Mouse (Mus musculus) MEL (cell line): ENCODE measurements around the gene Urgcp. TPM values are rescaled to one million over a fixed set of nuclear protein-coding genes. Genes with fewer than 3 reads are reported as not detected.

Experiments
- DNase-seq: peaks from one replicate; pipeline ENCODE4 v3.0.0; 2011; ENCODE audit warnings: low read depth, low spot score
- H3K27ac ChIP-seq: 2 replicates; pipeline ENCODE4 v1.5.1; 2012; ENCODE audit warnings: low read depth, mild to moderate bottlenecking, control low read depth, low read length, moderate library complexity; ENCODE audit not compliant: control insufficient read depth
- H3K27me3 ChIP-seq, 2 experiments: fragments of 150-350 bp in 1 of 2; sonication (generic) in 1 of 2; 2 replicates each; pipeline ENCODE4 v1.6.1; 2012; ENCODE audit warnings: low read length in 2 of 2, mild to moderate bottlenecking in 2 of 2, improper control_type of control experiment in 1 of 2, moderate library complexity in 1 of 2; ENCODE audit not compliant: insufficient read depth in 2 of 2, control insufficient read depth in 1 of 2
- H3K36me3 ChIP-seq, 2 experiments: 2 replicates each; pipeline ENCODE4 v1.6.1; 2012 to 2014; ENCODE audit warnings: low read length in 2 of 2, improper control_type of control experiment in 1 of 2, inconsistent platforms in 1 of 2, mild to moderate bottlenecking in 1 of 2; ENCODE audit not compliant: insufficient read depth in 2 of 2, control insufficient read depth in 1 of 2
- H3K4me1 ChIP-seq, 2 experiments: fragments of 150-350 bp in 1 of 2; sonication (generic) in 1 of 2; 2 replicates each; pipeline ENCODE4 v1.6.1; 2012; ENCODE audit warnings: low read length in 2 of 2, improper control_type of control experiment in 1 of 2, mild to moderate bottlenecking in 1 of 2; ENCODE audit not compliant: insufficient read depth in 2 of 2, control insufficient read depth in 1 of 2
- H3K4me3 ChIP-seq, 2 experiments: fragments of 150-350 bp in 1 of 2; sonication (generic) in 1 of 2; 2 replicates each; pipeline ENCODE4 v1.5.1; 2012; ENCODE audit warnings: low read depth in 2 of 2, low read length in 2 of 2, mild to moderate bottlenecking in 2 of 2, moderate library complexity in 2 of 2, control low read depth in 1 of 2, improper control_type of control experiment in 1 of 2; ENCODE audit not compliant: control insufficient read depth in 1 of 2, insufficient read depth in 1 of 2
- H3K79me2 ChIP-seq: 2 replicates; pipeline ENCODE4 v1.6.1; 2012; ENCODE audit warnings: mild to moderate bottlenecking, low read length, moderate library complexity; ENCODE audit not compliant: control insufficient read depth, poor library complexity, insufficient read depth
- H3K9ac ChIP-seq: 2 replicates; pipeline ENCODE4 v1.6.1; 2012; ENCODE audit warnings: low read depth, mild to moderate bottlenecking, control low read depth, low read length, moderate library complexity; ENCODE audit not compliant: control insufficient read depth, poor library complexity, severe bottlenecking
- H3K9me3 ChIP-seq: fragments of 150-350 bp; sonication (generic); replicated peaks from 2 replicates; pipeline ENCODE4 v1.6.1; 2012; ENCODE audit warnings: mild to moderate bottlenecking, low read length, improper control_type of control experiment, moderate library complexity; ENCODE audit not compliant: insufficient read depth
- CHD1 ChIP-seq: IDR thresholded peaks from 2 replicates; pipeline ENCODE4 v1.6.1; 2012; ENCODE audit warnings: low read depth, mild to moderate bottlenecking, inconsistent platforms, low read length, improper control_type of control experiment
- CHD2 ChIP-seq: IDR thresholded peaks from 2 replicates; pipeline ENCODE4 v1.6.1; 2011; ENCODE audit warnings: low read length, improper control_type of control experiment
- CTCF ChIP-seq, 3 experiments: IDR thresholded peaks in 2 of 3; conservative IDR thresholded peaks in 1 of 3; 2 replicates each; pipeline ENCODE4 v1.5.1; 2011 to 2012; ENCODE audit warnings: low read length in 3 of 3, low read depth in 2 of 3, mild to moderate bottlenecking in 2 of 3, improper control_type of control experiment in 1 of 3, inconsistent platforms in 1 of 3, mixed read lengths in 1 of 3, moderate library complexity in 1 of 3; ENCODE audit not compliant: control insufficient read depth in 1 of 3, insufficient read depth in 1 of 3, poor library complexity in 1 of 3, severe bottlenecking in 1 of 3
- E2F4 ChIP-seq: IDR thresholded peaks from 2 replicates; pipeline ENCODE4 v1.6.1; 2011; ENCODE audit warnings: low read depth, low read length, improper control_type of control experiment, borderline replicate concordance
- ELF1 ChIP-seq: IDR thresholded peaks from 2 replicates; pipeline ENCODE4 v1.6.1; 2014; ENCODE audit warnings: low read depth, mild to moderate bottlenecking, inconsistent platforms, low read length, improper control_type of control experiment, moderate library complexity
- GATA1 ChIP-seq: IDR thresholded peaks from 2 replicates; pipeline ENCODE4 v1.6.1; 2011; ENCODE audit warnings: low read depth, low read length, improper control_type of control experiment
- HCFC1 ChIP-seq: IDR thresholded peaks from 2 replicates; pipeline ENCODE4 v1.6.1; 2012; ENCODE audit warnings: low read depth, mild to moderate bottlenecking, inconsistent platforms, low read length, improper control_type of control experiment, moderate library complexity
- MAFK ChIP-seq: IDR thresholded peaks from 2 replicates; pipeline ENCODE4 v1.6.1; 2011; ENCODE audit warnings: low read depth, mild to moderate bottlenecking, low read length, improper control_type of control experiment, borderline replicate concordance
- MAZ ChIP-seq: IDR thresholded peaks from 2 replicates; pipeline ENCODE4 v1.6.1; 2012; ENCODE audit warnings: low read depth, mild to moderate bottlenecking, inconsistent platforms, low read length, improper control_type of control experiment
- MYB ChIP-seq: IDR thresholded peaks from 2 replicates; pipeline ENCODE4 v1.6.1; 2011; ENCODE audit warnings: mild to moderate bottlenecking, low read depth, low read length, improper control_type of control experiment
- MYC ChIP-seq: IDR thresholded peaks from 2 replicates; pipeline ENCODE4 v1.6.1; 2011; ENCODE audit warnings: low read depth, mild to moderate bottlenecking, low read length, improper control_type of control experiment, moderate library complexity
- NELFE ChIP-seq: IDR thresholded peaks from 2 replicates; pipeline ENCODE4 v1.6.1; 2011; ENCODE audit warnings: low read depth, low read length, improper control_type of control experiment
- POLR2AphosphoS2 ChIP-seq: IDR thresholded peaks from 2 replicates; pipeline ENCODE4 v1.6.1; 2011; ENCODE audit warnings: low read length, improper control_type of control experiment
- POLR2AphosphoS5 ChIP-seq: IDR thresholded peaks from 2 replicates; pipeline ENCODE4 v1.6.1; 2012; ENCODE audit warnings: low read depth, borderline replicate concordance, mild to moderate bottlenecking, inconsistent platforms, low read length, moderate library complexity, mixed read lengths
- TAL1 ChIP-seq: IDR thresholded peaks from 2 replicates; pipeline ENCODE4 v1.6.1; 2012; ENCODE audit warnings: mild to moderate bottlenecking, inconsistent platforms, low read length, moderate library complexity, mixed read lengths
- TCF12 ChIP-seq: IDR thresholded peaks from 2 replicates; pipeline ENCODE4 v1.6.1; 2014; ENCODE audit warnings: low read depth, mild to moderate bottlenecking, inconsistent platforms, low read length, improper control_type of control experiment, moderate library complexity
- UBTF ChIP-seq: IDR thresholded peaks from 2 replicates; pipeline ENCODE4 v1.6.1; 2012; ENCODE audit warnings: low read depth, mild to moderate bottlenecking, inconsistent platforms, low read length, improper control_type of control experiment, moderate library complexity, borderline replicate concordance; ENCODE audit not compliant: insufficient read depth
- USF1 ChIP-seq: IDR thresholded peaks from 2 replicates; pipeline ENCODE4 v1.6.1; 2014; ENCODE audit warnings: low read depth, mild to moderate bottlenecking, inconsistent platforms, low read length, improper control_type of control experiment, moderate library complexity
- USF2 ChIP-seq, 2 experiments: IDR thresholded peaks; 2 replicates each; pipeline ENCODE4 v1.6.1; 2011 to 2012; ENCODE audit warnings: improper control_type of control experiment in 2 of 2, low read length in 2 of 2, borderline replicate concordance in 1 of 2, inconsistent platforms in 1 of 2, low read depth in 1 of 2, mild to moderate bottlenecking in 1 of 2; ENCODE audit not compliant: insufficient read depth in 1 of 2
- ZC3H11A ChIP-seq: IDR thresholded peaks from 2 replicates; pipeline ENCODE4 v1.6.1; 2012; ENCODE audit warnings: low read depth, mild to moderate bottlenecking, inconsistent platforms, low read length, improper control_type of control experiment
- ZKSCAN1 ChIP-seq: IDR thresholded peaks from 2 replicates; pipeline ENCODE4 v1.6.1; 2012; ENCODE audit warnings: low read depth, mild to moderate bottlenecking, inconsistent platforms, low read length, improper control_type of control experiment, moderate library complexity
- ZMIZ1 ChIP-seq: IDR thresholded peaks from 2 replicates; pipeline ENCODE4 v1.6.1; 2012; ENCODE audit warnings: low read depth, mild to moderate bottlenecking, inconsistent platforms, low read length, improper control_type of control experiment, moderate library complexity
- ZNF384 ChIP-seq: IDR thresholded peaks from 2 replicates; pipeline ENCODE4 v1.6.1; 2012; ENCODE audit warnings: low read depth, mild to moderate bottlenecking, inconsistent platforms, low read length, improper control_type of control experiment
- polyA plus RNA-seq, 2 experiments: library from polyadenylated mRNA; stranded (reverse) in 1 of 2; unstranded in 1 of 2; fragments of >175 nt in 1 of 2; fragments of >200 nt in 1 of 2; gene quantifications; 2 replicates each; pipeline versions ENCODE4 v1.2.1 to v1.2.4; 2012; ENCODE audit warnings: low replicate concordance in 2 of 2, low read depth in 1 of 2; ENCODE audit not compliant: insufficient read length in 2 of 2, insufficient read depth in 1 of 2, missing spikeins in 1 of 2
- total RNA-seq: library from RNA; depleted of rRNA; stranded (reverse); fragments of 300-350 nt; gene quantifications from 2 replicates; pipeline ENCODE4 v1.2.3, GENCODE M21; 2012

The Urgcp gene
- total and polyA plus RNA-seq, 3 experiments: 19.5 to 34.9 (median 29.2) TPM

- TF ChIP-seq GATA1: peak; percentile 97
- TF ChIP-seq NELFE: no peak
- TF ChIP-seq MAZ: peak; percentile 51; the same call in 1 of the 2 replicates
- TF ChIP-seq ZMIZ1: no peak
- TF ChIP-seq TCF12: peak; percentile 94
- 0 out of 2 replicates have a peak, but pooled peaks have one; percentile 26 for TF ChIP-seq ZNF384
- no peak for TF ChIP-seq CTCF (IDR thresholded peaks at IDR 0.05 in 2 of 3, conservative IDR thresholded peaks at IDR 0.05 in 1 of 3; ENCODE audit: control insufficient read depth in 1 of 3, insufficient read depth in 1 of 3, low read depth in 2 of 3, low read length in 3 of 3, poor library complexity in 1 of 3, severe bottlenecking in 1 of 3)
- TF ChIP-seq HCFC1: 0 out of 2 replicates have a peak, but pooled peaks have one; percentile 20
- TF ChIP-seq TAL1: peak; percentile 82
- no peak for TF ChIP-seq CHD1
- TF ChIP-seq CHD2: peak; percentile 28; the same call in 1 of the 2 replicates
- TF ChIP-seq ELF1: peak; percentile 46; the same call in 1 of the 2 replicates
- no peak for TF ChIP-seq USF2 (IDR thresholded peaks at IDR 0.05; ENCODE audit: borderline replicate concordance in 1 of 2, insufficient read depth in 1 of 2, low read depth in 1 of 2, low read length in 2 of 2)
- no peak for TF ChIP-seq ZKSCAN1
- TF ChIP-seq MYC: peak; percentile 69; the same call in 1 of the 2 replicates
- TF ChIP-seq UBTF: no peak
- no peak for TF ChIP-seq ZC3H11A
- TF ChIP-seq POLR2AphosphoS2: no peak
- no peak for TF ChIP-seq MYB
- 0 out of 2 replicates have a peak, but pooled peaks have one; percentile 54 for TF ChIP-seq E2F4
- TF ChIP-seq MAFK: 0 out of 2 replicates have a peak, but pooled peaks have one; percentile 41
Observed at GRCm38 (mm10) chr11:5805711-5806110, 43.5 kb upstream of the Urgcp start (continued).

GRCm38 (mm10) chr11:5804174-5804573 is 42.0 kb upstream of the Urgcp start:
- H3K4me1 ChIP-seq: peaks cover 20 to 35% of the 10 kb centered on the region in 2 experiments
- peaks cover 0 to 22% of the 10 kb centered on the region in 2 experiments; a peak in 3 of 4 replicates for H3K36me3 ChIP-seq
- no peaks in the 10 kb centered on the region for H3K79me2 ChIP-seq
- no peaks in the 10 kb centered on the region for H3K9me3 ChIP-seq
- no peak for DNase-seq
- H3K27ac ChIP-seq: no peak overlapping the region
- H3K9ac ChIP-seq: no peak overlapping the region
- H3K4me3 ChIP-seq: no peak overlapping the region
- H3K27me3 ChIP-seq: no peaks in the 10 kb centered on the region
- no peak for TF ChIP-seq USF1
- TF ChIP-seq POLR2AphosphoS5: peak; percentile 44; the same call in 1 of the 2 replicates
- TF ChIP-seq, all 39 proteins: peak for 1
